Mouse (Mus musculus) gastrocnemius, postnatal 14 days (tissue): ENCODE measurements at regions not wholly inside any gene's neighbourhood (a gene's known extent, or its start where the extent isn't known, plus 50 kb on each side); places are given as distances from the start of the nearest gene placed in this dataset.

ENCODE experiments used
- DNase-seq: peaks from one replicate; pipeline ENCODE4 v3.0.0; 2021; ENCODE audit warnings: mixed read lengths
- intact Hi-C: fragments of 180-260 bp; cut with DNase I; formaldehyde crosslinking; loops from one replicate; pipeline ENCODE4 v1.15.1; 2025; ENCODE audit warnings: low total_unique reads

- intact Hi-C loops: no loop called here
Measured at GRCm38 (mm10) chr3:53393945-53394344, 69.2 kb downstream of the Nhlrc3 start.

GRCm38 (mm10) chr3:53381704-53382581 is 81.2 kb downstream of the Nhlrc3 start:
- intact Hi-C loops: no loop called here
- DNase-seq: no peak

More at GRCm38 (mm10) chr3:53393945-53394344, 69.2 kb downstream of the Nhlrc3 start:
- no peak for DNase-seq

- intact Hi-C loops: no loop called here
- DNase-seq: no peak
Measured at GRCm38 (mm10) chr3:53379519-53380181, 83.5 kb downstream of the Nhlrc3 start.

GRCm38 (mm10) chr3:53376864-53377447 is 86.2 kb downstream of the Nhlrc3 start:
- DNase-seq: no peak
- intact Hi-C loops: no loop called here

- intact Hi-C loops: no loop called here
- DNase-seq: no peak
Measured at GRCm38 (mm10) chr3:53372887-53373286, 90.2 kb downstream of the Nhlrc3 start.

GRCm38 (mm10) chr3:53371910-53372309 is 91.2 kb downstream of the Nhlrc3 start:
- peak; percentile 4 for DNase-seq
- intact Hi-C loops: no loop called here

GRCm38 (mm10) chr3:53361202-53361601 is 101.9 kb downstream of the Nhlrc3 start:
- no peak for DNase-seq
- intact Hi-C loops: no loop called here

- DNase-seq: no peak
- intact Hi-C loops: no loop called here
Measured at GRCm38 (mm10) chr3:53353693-53354092, 109.4 kb downstream of the Nhlrc3 start.

GRCm38 (mm10) chr3:53353282-53353681 is 109.8 kb downstream of the Nhlrc3 start:
- intact Hi-C loops: no loop called here
- DNase-seq: no peak

GRCm38 (mm10) chr3:53343638-53344037 is 119.5 kb downstream of the Nhlrc3 start:
- intact Hi-C loops: no loop called here
- DNase-seq: no peak

- intact Hi-C loops: no loop called here
- DNase-seq: no peak
Measured at GRCm38 (mm10) chr3:53341304-53342206, 121.6 kb downstream of the Nhlrc3 start.

GRCm38 (mm10) chr3:53338571-53338970 is 124.6 kb downstream of the Nhlrc3 start:
- intact Hi-C loops: no loop called here
- DNase-seq: no peak

- no peak for DNase-seq
- intact Hi-C loops: loop anchor here (5.0 kb wide), 1 partner anchor 307 kb away; no protein-coding TSS in a partner anchor
Measured at GRCm38 (mm10) chr3:53334051-53334450, 129.1 kb downstream of the Nhlrc3 start.

GRCm38 (mm10) chr3:53329528-53329927 is 133.6 kb downstream of the Nhlrc3 start:
- DNase-seq: no peak

GRCm38 (mm10) chr3:53327424-53327823 is 135.7 kb downstream of the Nhlrc3 start:
- DNase-seq: no peak
- intact Hi-C loops: no loop called here

More at GRCm38 (mm10) chr3:53329528-53329927, 133.6 kb downstream of the Nhlrc3 start:
- intact Hi-C loops: no loop called here

- intact Hi-C loops: no loop called here
- DNase-seq: no peak
Measured at GRCm38 (mm10) chr3:53326967-53327366, 136.2 kb downstream of the Nhlrc3 start.

- no peak for DNase-seq
- intact Hi-C loops: no loop called here
Measured at GRCm38 (mm10) chr3:53325080-53325479, 138.1 kb downstream of the Nhlrc3 start.

- no peak for DNase-seq
- intact Hi-C loops: no loop called here
Measured at GRCm38 (mm10) chr3:53324386-53324785, 138.7 kb downstream of the Nhlrc3 start.

- intact Hi-C loops: no loop called here
- no peak for DNase-seq
Measured at GRCm38 (mm10) chr3:53315449-53315848, 147.7 kb downstream of the Nhlrc3 start.
